Mouse (Mus musculus) embryonic facial prominence, embryonic 14.5 days (tissue): ENCODE measurements at regions not wholly inside any gene's neighbourhood (a gene's known extent, or its start where the extent isn't known, plus 50 kb on each side); places are given as distances from the start of the nearest gene placed in this dataset.

ENCODE experiments used
- ATAC-seq: fragments of 200-750 bp; cut with Nextera tagmentation; 2 replicates; pipeline ENCODE4 v1.8.0; 2017; ENCODE audit warnings: low read depth, moderate number of reproducible peaks, moderate TSS enrichment
- DNase-seq: peaks from one replicate; pipeline ENCODE4 v3.0.0-alpha.2; 2015; ENCODE audit warnings: low spot score
- H3K27ac ChIP-seq: fragments of 300-500 bp; sonication (generic); replicated peaks from 2 replicates; pipeline ENCODE4 v1.5.1; 2014; ENCODE audit warnings: low read depth, mild to moderate bottlenecking, low read length, moderate library complexity
- H3K27me3 ChIP-seq: fragments of 300-500 bp; sonication (generic); replicated peaks from 2 replicates; pipeline ENCODE4 v1.6.1; 2014; ENCODE audit warnings: low read length; ENCODE audit not compliant: control insufficient read depth, insufficient read depth
- H3K36me3 ChIP-seq: fragments of 300-500 bp; sonication (generic); 2 replicates; pipeline ENCODE4 v1.6.1; 2014; ENCODE audit warnings: low read length, mixed read lengths; ENCODE audit not compliant: control insufficient read depth, insufficient read depth
- H3K4me1 ChIP-seq: fragments of 300-500 bp; sonication (generic); 2 replicates; pipeline ENCODE4 v1.6.1; 2014; ENCODE audit warnings: antibody characterized with exemption, low read length; ENCODE audit not compliant: control insufficient read depth, insufficient read depth
- H3K4me2 ChIP-seq: fragments of 300-500 bp; sonication (generic); 2 replicates; pipeline ENCODE4 v1.6.1; 2014; ENCODE audit warnings: low read depth, mild to moderate bottlenecking, low read length, moderate library complexity, mixed read lengths
- H3K4me3 ChIP-seq: fragments of 300-500 bp; sonication (generic); 2 replicates; pipeline ENCODE4 v1.5.1; 2014; ENCODE audit warnings: low read depth, mild to moderate bottlenecking, low read length
- H3K9ac ChIP-seq: fragments of 300-500 bp; sonication (generic); 2 replicates; pipeline ENCODE4 v1.6.1; 2014; ENCODE audit warnings: low read depth, mild to moderate bottlenecking, low read length, moderate library complexity, mixed read lengths
- H3K9me3 ChIP-seq: fragments of 300-500 bp; sonication (generic); 2 replicates; pipeline ENCODE4 v1.6.1; 2016; ENCODE audit warnings: low read length; ENCODE audit not compliant: control insufficient read depth
- WGBS: fragments of 180-500 bp; shearing (Covaris S2); extraction: QIAGEN DNeasy Blood & Tissue Kit; methylation state at CpG from one replicate; pipeline ENCODE4 v1.1.7; 2014; 5-methylcytosine and 5-hydroxymethylcytosine counted together

- Histone ChIP-seq H3K9me3 (no peaks in the 10 kb centered on the region), H3K4me1 (0 out of 2 replicates have a peak, but pooled peaks cover 5% of the 10 kb centered on the region), H3K9ac (no peak overlapping the region), H3K4me3 (no peak overlapping the region), H3K4me2 (no peak overlapping the region), H3K27me3 (no peaks in the 10 kb centered on the region), H3K27ac (no peak overlapping the region), H3K36me3 (no peaks in the 10 kb centered on the region)
- DNase-seq (no peak), ATAC-seq (no peak)
- WGBS, result 86% methylated on average over 2 of the region's 2 CpGs
These were observed 67.2 kb upstream of the Rapgef5 start for GRCm38 (mm10) chr12:117449080-117449479.

GRCm38 (mm10) chr12:117450106-117450505, 66.2 kb upstream of the Rapgef5 start:
- no peaks in the 10 kb centered on the region for H3K27me3 ChIP-seq
- 0 out of 2 replicates have a peak, but pooled peaks cover 5% of the 10 kb centered on the region for H3K4me1 ChIP-seq
- no peak overlapping the region for H3K9ac ChIP-seq
- H3K36me3 ChIP-seq, result no peaks in the 10 kb centered on the region
- no peak for ATAC-seq
- no peak overlapping the region for H3K27ac ChIP-seq
- no peak for DNase-seq
- H3K9me3 ChIP-seq, result no peaks in the 10 kb centered on the region
- H3K4me2 ChIP-seq, result no peak overlapping the region
- no peak overlapping the region for H3K4me3 ChIP-seq

GRCm38 (mm10) chr12:117450871-117451270, 65.4 kb upstream of the Rapgef5 start:
- H3K27me3 ChIP-seq, result no peaks in the 10 kb centered on the region
- no peak overlapping the region for H3K4me2 ChIP-seq
- H3K4me3 ChIP-seq, result no peak overlapping the region
- WGBS, result 73% methylated on average over 3 of the region's 3 CpGs
- 0 out of 2 replicates have a peak, but pooled peaks cover 5% of the 10 kb centered on the region for H3K4me1 ChIP-seq
- H3K9ac ChIP-seq, result no peak overlapping the region
- no peak overlapping the region for H3K27ac ChIP-seq
- H3K36me3 ChIP-seq, result no peaks in the 10 kb centered on the region
- DNase-seq (no peak), ATAC-seq (no peak)
- no peaks in the 10 kb centered on the region for H3K9me3 ChIP-seq

- no peaks in the 10 kb centered on the region for H3K27me3 ChIP-seq
- H3K4me2 ChIP-seq, result no peak overlapping the region
- DNase-seq, result no peak
- no peak for ATAC-seq
- H3K36me3 ChIP-seq, result no peaks in the 10 kb centered on the region
- no peak overlapping the region for H3K27ac ChIP-seq
- no peak overlapping the region for H3K4me3 ChIP-seq
- no peaks in the 10 kb centered on the region for H3K9me3 ChIP-seq
- WGBS, result 58% methylated on average over 4 of the region's 4 CpGs
- H3K9ac ChIP-seq, result no peak overlapping the region
- H3K4me1 ChIP-seq, result 0 out of 2 replicates have a peak, but pooled peaks cover 5% of the 10 kb centered on the region
These were observed 64.8 kb upstream of the Rapgef5 start for GRCm38 (mm10) chr12:117451441-117451840.

GRCm38 (mm10) chr12:117455800-117456199, 60.5 kb upstream of the Rapgef5 start:
- 78% methylated on average over 7 of the region's 7 CpGs for WGBS
- Histone ChIP-seq H3K4me1 (no peaks in the 10 kb centered on the region), H3K4me3 (no peak overlapping the region), H3K27me3 (no peaks in the 10 kb centered on the region), H3K4me2 (no peak overlapping the region), H3K9me3 (no peaks in the 10 kb centered on the region), H3K27ac (no peak overlapping the region), H3K36me3 (no peaks in the 10 kb centered on the region), H3K9ac (no peak overlapping the region)
- no peak for ATAC-seq
- DNase-seq, result no peak

GRCm38 (mm10) chr12:117458132-117459070, 57.9 kb upstream of the Rapgef5 start:
- Histone ChIP-seq H3K4me2 (no peak overlapping the region), H3K36me3 (no peaks in the 10 kb centered on the region), H3K9me3 (no peaks in the 10 kb centered on the region), H3K9ac (no peak overlapping the region), H3K27me3 (no peaks in the 10 kb centered on the region), H3K4me1 (no peaks in the 10 kb centered on the region), H3K4me3 (no peak overlapping the region), H3K27ac (no peak overlapping the region)
- ATAC-seq (no peak), DNase-seq (no peak)
- 39% methylated on average over 9 of the region's 9 CpGs for WGBS

GRCm38 (mm10) chr12:117459541-117459940, 56.7 kb upstream of the Rapgef5 start:
- no peak for ATAC-seq

GRCm38 (mm10) chr12:117465206-117465605, 51.1 kb upstream of the Rapgef5 start:
- no peak overlapping the region for H3K27ac ChIP-seq
- no peaks in the 10 kb centered on the region for H3K27me3 ChIP-seq
- 0 out of 2 replicates have a peak, but pooled peaks cover 4% of the 10 kb centered on the region for H3K9me3 ChIP-seq
- 81% methylated on average over 3 of the region's 3 CpGs for WGBS
- H3K4me3 ChIP-seq, result no peak overlapping the region
- H3K4me2 ChIP-seq, result no peak overlapping the region
- no peaks in the 10 kb centered on the region for H3K4me1 ChIP-seq
- no peak overlapping the region for H3K9ac ChIP-seq
- H3K36me3 ChIP-seq, result no peaks in the 10 kb centered on the region
- ATAC-seq (no peak), DNase-seq (no peak)

More at GRCm38 (mm10) chr12:117459541-117459940, 56.7 kb upstream of the Rapgef5 start:
- Histone ChIP-seq H3K4me1 (no peaks in the 10 kb centered on the region), H3K27ac (no peak overlapping the region), H3K9ac (no peak overlapping the region), H3K9me3 (no peaks in the 10 kb centered on the region), H3K4me3 (no peak overlapping the region), H3K36me3 (no peaks in the 10 kb centered on the region), H3K27me3 (no peaks in the 10 kb centered on the region), H3K4me2 (no peak overlapping the region)
- no peak for DNase-seq
- 79% methylated on average over 4 of the region's 4 CpGs for WGBS

- 31% methylated on average over 7 of the region's 7 CpGs for WGBS
- no peaks in the 10 kb centered on the region for H3K27me3 ChIP-seq
- DNase-seq, result no peak
- 0 out of 2 replicates have a peak, but pooled peaks cover 4% of the 10 kb centered on the region for H3K9me3 ChIP-seq
- H3K4me2 ChIP-seq, result no peak overlapping the region
- H3K4me1 ChIP-seq, result no peaks in the 10 kb centered on the region
- H3K4me3 ChIP-seq, result no peak overlapping the region
- no peaks in the 10 kb centered on the region for H3K36me3 ChIP-seq
- ATAC-seq, result no peak
- no peak overlapping the region for H3K9ac ChIP-seq
- no peak overlapping the region for H3K27ac ChIP-seq
These were observed 50.3 kb upstream of the Rapgef5 start for GRCm38 (mm10) chr12:117465998-117466397.
